Mouse (Mus musculus): ENCODE measurements around the gene Nubp2. TPM values are rescaled to one million over a fixed set of nuclear protein-coding genes. Genes with fewer than 3 reads are reported as not detected.

Nubp2 gene
- polyA plus RNA-seq (2014; fragmentation: Nextera tagmentation; extraction: Ambion mirVana) = 47.5 and 48.0 TPM in 2 replicates

DNA sequence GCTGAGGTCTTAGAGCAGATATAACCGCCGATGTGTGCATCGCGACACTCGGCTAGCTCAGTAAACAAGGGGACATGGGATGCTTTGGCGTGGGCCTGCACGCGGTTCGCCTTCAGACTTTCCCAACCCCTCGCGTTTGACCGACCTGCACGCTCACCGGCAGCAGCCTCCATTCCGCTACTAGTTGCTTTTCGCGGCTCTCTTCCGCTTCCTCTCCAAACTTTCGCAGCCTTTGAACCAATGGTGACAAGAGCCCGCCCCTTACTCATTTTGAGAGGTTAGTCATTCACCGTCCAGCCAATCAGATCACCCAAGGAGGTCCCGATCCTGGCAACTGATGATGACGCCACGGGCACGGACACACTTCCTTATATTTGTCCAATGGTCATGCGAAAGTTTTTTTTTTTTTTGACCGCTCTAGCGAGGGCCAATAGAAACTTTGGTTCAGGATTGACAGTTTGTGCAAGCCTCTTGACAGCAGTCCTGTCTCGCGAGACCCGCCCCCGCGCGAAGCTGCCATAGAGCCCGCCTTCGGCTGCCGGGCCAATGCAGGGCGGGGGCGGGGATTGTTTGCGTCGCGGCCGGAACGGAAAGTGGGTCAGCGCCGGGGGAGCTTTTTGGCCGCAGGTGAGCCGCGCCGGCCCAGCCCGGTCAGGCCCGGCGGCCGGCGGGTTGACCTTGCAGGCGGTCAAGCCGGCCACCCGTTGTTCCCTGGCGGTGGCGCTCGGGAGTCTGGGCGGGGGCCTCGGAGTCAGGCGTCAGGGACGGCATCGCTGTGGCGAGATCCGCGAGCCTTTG, at the start of gene Nubp2, which contains the start of gene Spsb3:
Gene Nubp2 (minus strand): TSS at position 216 of the 798 bp plus-strand sequence.
Gene Spsb3 (plus strand): TSS at position 510 of the 798 bp plus-strand sequence.
- Histone ChIP-seq H3K27ac (replicated peaks; ENCODE audit: low read depth, low read length) (peak within 1 kb of the TSS; percentile 42; the same call in 1 of the 2 replicates), H3K27me3 (replicated peaks; ENCODE audit: control insufficient read depth, insufficient read depth, low read length) (no peaks in the 10 kb centered on the region), H3K9ac (ENCODE audit: low read depth, low read length) (peak within 1 kb of the TSS; percentile 82), H3K4me2 (ENCODE audit: low read depth, low read length) (peak within 1 kb of the TSS; percentile 93), H3K4me3 (ENCODE audit: low read depth, low read length) (peak within 1 kb of the TSS; percentile 86), H3K36me3 (ENCODE audit: control insufficient read depth, insufficient read depth, low read length) (peaks cover 44% of the 10 kb centered on the region), H3K4me1 (ENCODE audit: control insufficient read depth, insufficient read depth, low read length) (peaks cover 15% of the 10 kb centered on the region), H3K9me3 (ENCODE audit: control insufficient read depth, low read length) (no peaks in the 10 kb centered on the region)
- ATAC-seq (ENCODE audit: low read depth) = peak; percentile 96
- under 1% methylated on average over 58 of the region's 69 CpGs for WGBS
- peak; percentile 100 for DNase-seq (ENCODE audit: low spot score)

DNA sequence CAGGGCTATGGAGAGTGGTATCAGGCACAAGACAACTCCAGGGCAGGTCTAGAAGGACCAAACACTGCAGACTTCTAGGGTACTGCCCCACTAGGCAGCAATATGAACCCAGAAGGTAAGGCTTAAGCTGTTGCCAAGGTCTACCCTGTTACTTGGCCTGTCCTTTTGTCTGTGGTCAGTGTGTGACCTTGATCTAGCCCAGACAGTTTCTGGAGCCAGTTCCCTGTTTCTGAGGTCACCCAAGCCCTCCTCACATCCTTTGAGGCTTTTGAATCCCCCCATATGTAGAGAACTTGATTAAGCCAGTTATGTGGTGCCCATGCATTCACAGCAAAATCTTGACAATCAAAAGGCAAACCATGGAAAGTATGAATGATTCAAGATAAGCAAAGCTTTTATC, 49.5 kb upstream of the Nubp2 start:
- Histone ChIP-seq H3K4me2 (ENCODE audit: low read depth, low read length) (peak overlapping the region; percentile 88), H3K9ac (ENCODE audit: low read depth, low read length) (peak overlapping the region; percentile 93), H3K4me1 (ENCODE audit: control insufficient read depth, insufficient read depth, low read length) (peaks cover 8% of the 10 kb centered on the region; the same call in 1 of the 2 replicates), H3K36me3 (ENCODE audit: control insufficient read depth, insufficient read depth, low read length) (peaks cover 23% of the 10 kb centered on the region; the same call in 1 of the 2 replicates), H3K27ac (replicated peaks; ENCODE audit: low read depth, low read length) (no peak overlapping the region), H3K27me3 (replicated peaks; ENCODE audit: control insufficient read depth, insufficient read depth, low read length) (no peaks in the 10 kb centered on the region), H3K4me3 (ENCODE audit: low read depth, low read length) (peak overlapping the region; percentile 96), H3K9me3 (ENCODE audit: control insufficient read depth, low read length) (no peaks in the 10 kb centered on the region)
- no peak for DNase-seq (ENCODE audit: low spot score)
- ATAC-seq (ENCODE audit: low read depth) = no peak

DNA sequence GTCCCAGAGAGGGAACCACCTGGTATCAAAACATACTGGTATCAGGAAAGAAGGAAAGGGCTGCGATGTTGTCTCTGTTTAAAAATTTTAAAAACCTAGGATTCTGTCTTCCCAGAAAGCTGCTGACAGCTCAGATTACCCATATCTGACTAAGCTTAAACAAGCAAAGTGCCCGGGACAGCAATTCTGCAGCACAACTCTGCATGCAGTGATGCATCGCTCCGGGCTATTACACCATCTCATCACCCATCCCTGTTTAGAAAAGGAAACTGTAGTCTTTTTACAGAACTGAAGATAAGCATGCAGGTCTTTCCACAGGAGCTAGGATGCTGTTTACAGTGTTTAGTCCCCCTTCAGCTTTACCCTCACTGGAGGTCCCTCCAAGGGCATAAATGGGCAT, 48.8 kb upstream of the Nubp2 start:
- Histone ChIP-seq H3K4me2 (ENCODE audit: low read depth, low read length) (peak overlapping the region; percentile 88; the same call in 1 of the 2 replicates), H3K36me3 (ENCODE audit: control insufficient read depth, insufficient read depth, low read length) (peaks cover 23% of the 10 kb centered on the region; the same call in 1 of the 2 replicates), H3K4me1 (ENCODE audit: control insufficient read depth, insufficient read depth, low read length) (peaks cover 8% of the 10 kb centered on the region; the same call in 1 of the 2 replicates), H3K9ac (ENCODE audit: low read depth, low read length) (peak overlapping the region; percentile 93), H3K27ac (replicated peaks; ENCODE audit: low read depth, low read length) (no peak overlapping the region), H3K27me3 (replicated peaks; ENCODE audit: control insufficient read depth, insufficient read depth, low read length) (no peaks in the 10 kb centered on the region), H3K4me3 (ENCODE audit: low read depth, low read length) (0 out of 2 replicates have a peak overlapping the region, but pooled peaks have one; percentile 96), H3K9me3 (ENCODE audit: control insufficient read depth, low read length) (no peaks in the 10 kb centered on the region)
- DNase-seq (ENCODE audit: low spot score) (no peak), ATAC-seq (ENCODE audit: low read depth) (no peak)
- 76% methylated on average over 4 of the region's 4 CpGs for WGBS

DNA sequence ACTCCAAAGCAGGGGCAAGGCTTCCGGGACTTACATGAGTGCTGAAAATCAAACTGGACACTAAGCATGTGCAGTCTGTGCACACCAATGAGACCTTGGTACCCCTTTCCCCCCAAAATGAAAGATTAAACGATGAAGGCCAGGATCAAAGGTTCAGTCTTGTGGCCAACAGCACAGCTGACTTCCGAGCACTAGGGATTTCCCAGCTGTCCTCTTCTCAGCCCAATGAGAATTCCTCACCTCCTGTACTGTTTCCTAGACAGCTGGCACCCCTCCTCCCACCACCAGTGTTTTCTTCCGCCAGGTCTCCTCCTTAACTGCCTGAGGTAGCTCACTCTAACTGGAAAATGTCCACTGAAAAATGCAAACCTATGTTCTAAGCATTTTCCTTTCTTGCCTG, 47.0 kb upstream of the Nubp2 start:
- H3K4me2 ChIP-seq (ENCODE audit: low read depth, low read length) = no peak overlapping the region
- H3K4me1 ChIP-seq (ENCODE audit: control insufficient read depth, insufficient read depth, low read length) = peaks cover 8% of the 10 kb centered on the region; the same call in 1 of the 2 replicates
- ATAC-seq (ENCODE audit: low read depth) (no peak), DNase-seq (ENCODE audit: low spot score) (peak; percentile 11)
- H3K4me3 ChIP-seq (ENCODE audit: low read depth, low read length) = no peak overlapping the region
- no peak overlapping the region for H3K9ac ChIP-seq (ENCODE audit: low read depth, low read length)
- 75% methylated on average over 4 of the region's 4 CpGs for WGBS
- H3K9me3 ChIP-seq (ENCODE audit: control insufficient read depth, low read length) = no peaks in the 10 kb centered on the region
- peaks cover 23% of the 10 kb centered on the region; the same call in 1 of the 2 replicates for H3K36me3 ChIP-seq (ENCODE audit: control insufficient read depth, insufficient read depth, low read length)
- no peaks in the 10 kb centered on the region for H3K27me3 ChIP-seq (replicated peaks; ENCODE audit: control insufficient read depth, insufficient read depth, low read length)
- no peak overlapping the region for H3K27ac ChIP-seq (replicated peaks; ENCODE audit: low read depth, low read length)

DNA sequence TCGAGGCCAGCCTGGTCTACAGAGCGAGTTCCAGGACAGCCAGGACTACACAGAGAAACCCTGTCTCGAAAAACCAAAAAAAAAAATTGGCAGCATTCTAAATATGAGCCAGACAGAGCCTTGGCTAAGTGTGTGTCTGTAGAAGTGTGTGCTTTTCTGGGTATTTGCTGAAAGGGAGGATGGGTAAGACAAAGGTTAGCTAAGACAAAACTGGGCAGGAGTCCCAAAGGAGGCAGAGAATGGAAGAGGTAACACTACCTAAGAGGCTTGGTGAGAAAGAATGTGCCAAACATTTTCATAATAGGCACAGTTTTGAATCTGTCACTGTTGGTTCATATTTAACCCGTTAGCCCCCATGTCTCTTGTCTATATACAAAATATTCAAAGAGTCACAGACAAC, 46.3 kb upstream of the Nubp2 start:
- Histone ChIP-seq H3K9me3 (ENCODE audit: control insufficient read depth, low read length) (no peaks in the 10 kb centered on the region), H3K4me3 (ENCODE audit: low read depth, low read length) (no peak overlapping the region), H3K4me2 (ENCODE audit: low read depth, low read length) (no peak overlapping the region), H3K27me3 (replicated peaks; ENCODE audit: control insufficient read depth, insufficient read depth, low read length) (no peaks in the 10 kb centered on the region), H3K4me1 (ENCODE audit: control insufficient read depth, insufficient read depth, low read length) (peaks cover 8% of the 10 kb centered on the region; the same call in 1 of the 2 replicates), H3K9ac (ENCODE audit: low read depth, low read length) (no peak overlapping the region), H3K27ac (replicated peaks; ENCODE audit: low read depth, low read length) (no peak overlapping the region), H3K36me3 (ENCODE audit: control insufficient read depth, insufficient read depth, low read length) (peaks cover 29% of the 10 kb centered on the region)
- DNase-seq (ENCODE audit: low spot score) = no peak
- 89% methylated on average over 4 of the region's 4 CpGs for WGBS
- no peak for ATAC-seq (ENCODE audit: low read depth)

DNA sequence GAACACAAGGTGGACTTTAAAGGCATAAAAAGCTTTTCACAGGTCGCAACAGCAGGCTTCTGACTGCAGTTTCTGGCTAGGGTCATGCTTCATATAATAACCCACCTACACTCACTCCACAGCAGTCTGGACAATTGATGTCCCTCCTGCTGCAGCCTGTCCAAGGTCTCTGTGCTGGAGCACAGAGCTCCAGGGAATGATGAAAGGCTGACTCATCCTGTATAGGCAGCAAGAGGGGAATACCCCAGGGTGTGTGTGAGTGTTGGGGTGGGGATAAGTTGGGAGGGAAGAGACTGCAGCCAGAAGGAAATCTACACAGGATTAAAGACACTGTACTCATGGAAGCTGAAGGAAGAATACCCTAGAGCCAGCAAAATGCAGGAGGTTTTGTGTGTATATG, 43.4 kb upstream of the Nubp2 start:
- 100% methylated on average over 1 of the region's 1 CpGs for WGBS
- no peaks in the 10 kb centered on the region for H3K27me3 ChIP-seq (replicated peaks; ENCODE audit: control insufficient read depth, insufficient read depth, low read length)
- H3K4me2 ChIP-seq (ENCODE audit: low read depth, low read length) = no peak overlapping the region
- no peaks in the 10 kb centered on the region for H3K9me3 ChIP-seq (ENCODE audit: control insufficient read depth, low read length)
- H3K4me1 ChIP-seq (ENCODE audit: control insufficient read depth, insufficient read depth, low read length) = no peaks in the 10 kb centered on the region
- no peak for ATAC-seq (ENCODE audit: low read depth)
- no peak for DNase-seq (ENCODE audit: low spot score)
- H3K4me3 ChIP-seq (ENCODE audit: low read depth, low read length) = no peak overlapping the region
- H3K9ac ChIP-seq (ENCODE audit: low read depth, low read length) = no peak overlapping the region
- no peak overlapping the region for H3K27ac ChIP-seq (replicated peaks; ENCODE audit: low read depth, low read length)
- H3K36me3 ChIP-seq (ENCODE audit: control insufficient read depth, insufficient read depth, low read length) = peaks cover 54% of the 10 kb centered on the region

DNA sequence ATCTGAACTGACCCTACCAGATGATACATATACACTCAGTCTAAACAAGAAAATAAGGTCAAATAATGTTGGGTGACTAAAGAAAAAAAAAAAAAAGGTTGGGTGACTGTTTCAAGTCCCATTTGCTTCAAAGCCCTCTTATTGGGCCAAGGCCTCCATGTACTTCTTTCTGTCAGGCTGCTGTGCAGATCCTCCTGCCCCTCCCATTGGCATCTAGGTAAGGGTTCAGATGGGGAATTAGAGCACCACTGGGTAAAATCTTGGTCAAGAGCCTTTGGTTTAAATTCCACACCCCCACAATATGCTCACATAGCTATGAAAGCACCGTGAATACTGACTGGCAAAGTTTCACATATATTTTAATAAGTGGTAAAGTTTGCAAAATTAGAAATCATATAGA, 37.1 kb upstream of the Nubp2 start:
- ATAC-seq (ENCODE audit: low read depth) (no peak), DNase-seq (ENCODE audit: low spot score) (no peak)
- Histone ChIP-seq H3K4me1 (ENCODE audit: control insufficient read depth, insufficient read depth, low read length) (no peaks in the 10 kb centered on the region), H3K27ac (replicated peaks; ENCODE audit: low read depth, low read length) (no peak overlapping the region), H3K27me3 (replicated peaks; ENCODE audit: control insufficient read depth, insufficient read depth, low read length) (no peaks in the 10 kb centered on the region), H3K9ac (ENCODE audit: low read depth, low read length) (no peak overlapping the region), H3K4me2 (ENCODE audit: low read depth, low read length) (no peak overlapping the region), H3K36me3 (ENCODE audit: control insufficient read depth, insufficient read depth, low read length) (peaks cover 94% of the 10 kb centered on the region), H3K9me3 (ENCODE audit: control insufficient read depth, low read length) (no peaks in the 10 kb centered on the region), H3K4me3 (ENCODE audit: low read depth, low read length) (no peak overlapping the region)
- WGBS = 100% methylated on average over 1 of the region's 1 CpGs

DNA sequence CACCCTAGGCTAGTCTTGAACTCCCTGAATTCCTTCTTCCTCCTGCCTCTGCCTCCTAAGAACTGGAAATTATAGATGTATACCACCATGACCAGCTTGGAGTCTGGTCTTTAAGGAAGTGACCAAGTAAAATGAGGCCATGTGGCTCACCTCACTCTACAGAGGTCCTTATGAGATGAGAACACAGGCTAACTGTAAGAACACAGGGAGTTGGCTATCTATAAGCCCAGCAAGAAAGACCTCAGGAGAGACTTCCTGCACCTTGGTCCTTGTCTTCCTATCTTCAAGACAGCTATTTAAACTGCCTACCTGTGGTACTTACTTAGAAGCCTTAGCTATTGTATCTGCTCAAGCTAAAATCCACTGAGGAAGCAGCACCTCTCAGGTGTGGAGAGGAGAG, 27.8 kb upstream of the Nubp2 start:
- no peak for ATAC-seq (ENCODE audit: low read depth)
- DNase-seq (ENCODE audit: low spot score) = no peak
- Histone ChIP-seq H3K4me3 (ENCODE audit: low read depth, low read length) (no peak overlapping the region), H3K4me1 (ENCODE audit: control insufficient read depth, insufficient read depth, low read length) (no peaks in the 10 kb centered on the region), H3K27me3 (replicated peaks; ENCODE audit: control insufficient read depth, insufficient read depth, low read length) (no peaks in the 10 kb centered on the region), H3K4me2 (ENCODE audit: low read depth, low read length) (no peak overlapping the region), H3K9ac (ENCODE audit: low read depth, low read length) (no peak overlapping the region), H3K36me3 (ENCODE audit: control insufficient read depth, insufficient read depth, low read length) (peaks cover 96% of the 10 kb centered on the region), H3K27ac (replicated peaks; ENCODE audit: low read depth, low read length) (no peak overlapping the region), H3K9me3 (ENCODE audit: control insufficient read depth, low read length) (no peaks in the 10 kb centered on the region)

Data from embryonic facial prominence, embryonic 14.5 days (tissue).